9 mouse cellular contexts compared by ENCODE assay signal in the genomic region with DNA sequence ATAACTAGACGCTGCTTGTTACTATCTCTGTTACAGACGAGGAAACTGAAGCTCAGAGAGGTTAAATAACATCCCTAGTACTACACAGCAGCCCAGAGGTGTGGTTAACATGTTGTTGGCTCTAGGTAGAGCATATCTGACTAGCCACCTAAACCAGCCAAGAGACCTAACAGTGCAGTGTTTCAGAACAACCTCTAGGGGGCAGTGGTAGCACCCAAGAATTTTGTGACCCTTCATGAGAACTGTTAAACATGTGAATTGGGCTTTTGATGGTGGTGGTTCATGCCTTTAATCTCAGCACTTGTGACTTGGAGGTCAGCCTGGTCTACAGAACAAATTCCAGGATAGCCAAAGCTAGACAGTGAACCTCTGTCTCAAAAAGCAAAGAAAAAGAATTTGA. TPM values are rescaled to one million over a fixed set of nuclear protein-coding genes. Genes with fewer than 3 reads are reported as not detected.
DNase-seq lines count a peak whose midpoint lies in the region; ATAC-seq and TF ChIP-seq lines count a peak whose summit lies in the region.
"Had no signal": no experiment of that assay in that cellular context is flagged by ENCODE, and none has a peak within 500 bp of the region (broad histone marks: within the 10 kb centered on the region; RNA-seq: fewer than 3 reads in every experiment).

No protein-coding gene starts in this region.

- WGBS in kidney, embryonic 15.5 days, result 48% methylated on average over 2 of the region's 2 CpGs
- 30% methylated on average over 2 of the region's 2 CpGs for WGBS in midbrain, postnatal 0 days

- H3K9me3 ChIP-seq in kidney, embryonic 15.5 days (replicated peaks), result no peaks in the 10 kb centered on the region
- H3K9me3 ChIP-seq in midbrain, postnatal 0 days (ENCODE audit: low read length), result no peaks in the 10 kb centered on the region
- H3K9me3 ChIP-seq: embryonic facial prominence, embryonic 13.5 days had no signal

- peak; percentile 35 for DNase-seq in kidney, adult 11 months
- peak; percentile 16 to 48 for DNase-seq in adrenal gland, postnatal 36 days
- DNase-seq in kidney, adult 9 months, result peak; percentile 70
- DNase-seq in midbrain, postnatal 0 days (ENCODE audit: low spot score), result peak; percentile 35
- no peak for DNase-seq in layer of hippocampus, adult 11-12 months (ENCODE audit: low spot score)

- no peak for TF ChIP-seq POLR2A in embryonic fibroblast, embryonic 13.5 days (IDR thresholded peaks at IDR 0.05; ENCODE audit: low read depth, low read length)

- H3K4me1 ChIP-seq in kidney, embryonic 15.5 days, result peaks cover 5% of the 10 kb centered on the region
- peaks cover 3% of the 10 kb centered on the region; the same call in 1 of the 2 replicates for H3K4me1 ChIP-seq in embryonic fibroblast, embryonic 13.5 days (ENCODE audit: control insufficient read depth, insufficient read depth, low read length)
- no peaks in the 10 kb centered on the region for H3K4me1 ChIP-seq in midbrain, postnatal 0 days (ENCODE audit: insufficient read depth, low read length)
- H3K4me1 ChIP-seq: embryonic facial prominence, embryonic 13.5 days had no signal

- no peaks in the 10 kb centered on the region for H3K36me3 ChIP-seq in kidney, embryonic 15.5 days
- no peaks in the 10 kb centered on the region for H3K36me3 ChIP-seq in midbrain, postnatal 0 days (ENCODE audit: insufficient read depth, low read length)
- H3K36me3 ChIP-seq: embryonic facial prominence, embryonic 13.5 days had no signal

- no peak overlapping the region for H3K4me3 ChIP-seq in kidney, embryonic 15.5 days (replicated peaks)
- no peak overlapping the region for H3K4me3 ChIP-seq in embryonic fibroblast, embryonic 13.5 days (ENCODE audit: insufficient read depth, low read length)
- H3K4me3 ChIP-seq in midbrain, postnatal 0 days (ENCODE audit: low read depth, low read length), result no peak overlapping the region
- H3K4me3 ChIP-seq: embryonic facial prominence, embryonic 13.5 days had no signal

- no peaks in the 10 kb centered on the region for H3K27me3 ChIP-seq in kidney, embryonic 15.5 days
- H3K27me3 ChIP-seq in midbrain, postnatal 0 days (ENCODE audit: insufficient read depth, low read length), result no peaks in the 10 kb centered on the region
- H3K27me3 ChIP-seq: embryonic facial prominence, embryonic 13.5 days had no signal

- TF ChIP-seq CTCF in embryonic fibroblast, embryonic 13.5 days (IDR thresholded peaks at IDR 0.05; ENCODE audit: borderline replicate concordance, insufficient read depth, low read length), result 0 out of 2 replicates have a peak, but pooled peaks have one; percentile 6
- peak; percentile 79 for TF ChIP-seq CTCF in midbrain, postnatal 0 days (IDR thresholded peaks at IDR 0.05)

- no peak for ATAC-seq in kidney, embryonic 15.5 days (replicated peaks; ENCODE audit: low FRiP score)
- ATAC-seq in CD4-positive, CD25-positive, alpha-beta regulatory T cell, adult 4 months, result peak; percentile 81
- ATAC-seq in midbrain, postnatal 0 days (ENCODE audit: low FRiP score), result no peak

- no peak overlapping the region for H3K9ac ChIP-seq in kidney, embryonic 15.5 days
- no peak overlapping the region for H3K9ac ChIP-seq in midbrain, postnatal 0 days (replicated peaks; ENCODE audit: low read length, poor library complexity, severe bottlenecking)
- H3K9ac ChIP-seq: embryonic facial prominence, embryonic 13.5 days had no signal

- H3K27ac ChIP-seq in kidney, embryonic 15.5 days, result no peak overlapping the region
- H3K27ac ChIP-seq in embryonic fibroblast, embryonic 13.5 days (ENCODE audit: insufficient read depth, low read length), result no peak overlapping the region
- no peak overlapping the region for H3K27ac ChIP-seq in midbrain, postnatal 0 days (ENCODE audit: low read depth, low read length)
- H3K27ac ChIP-seq: embryonic facial prominence, embryonic 13.5 days had no signal

- H3K4me2 ChIP-seq in kidney, embryonic 15.5 days, result no peak overlapping the region
- H3K4me2 ChIP-seq in midbrain, postnatal 0 days (ENCODE audit: low read depth, low read length, poor library complexity, severe bottlenecking), result no peak overlapping the region
- H3K4me2 ChIP-seq: embryonic facial prominence, embryonic 13.5 days had no signal

RNA-seq across cellular contexts. Expression of gene Tbc1d1, which starts 46.2 kb away (rescaled TPM):
- polyA plus RNA-seq in kidney, embryonic 15.5 days (2015; fragmentation: Nextera tagmentation; extraction: Ambion mirVana), result 32.0 and 36.3 TPM in 2 replicates
- polyA plus RNA-seq in CD4-positive, CD25-positive, alpha-beta regulatory T cell, adult 4 months (2017; shearing (Covaris generic)), result 10 to 100 TPM; 37.0 to 38.7 TPM
- 10 to 100 TPM; 11.0 to 16.6 TPM for total RNA-seq in adrenal gland, postnatal 36 days (2021)
- 37.9 and 47.1 TPM in 2 replicates for polyA plus RNA-seq in embryonic fibroblast, embryonic 13.5 days (2011; ENCODE audit: insufficient read length, low read depth, missing spikeins)
- total RNA-seq in midbrain, postnatal 0 days (2014; rRNA removed), result 11.3 and 11.8 TPM in 2 replicates
- 5.1 and 5.6 TPM in 2 replicates for polyA plus RNA-seq in midbrain, postnatal 0 days (2015; fragmentation: Nextera tagmentation; extraction: Ambion mirVana)
